Mouse (Mus musculus) 416B (cell line): Measurements from ENCODE around the gene Atg5.

Source experiments
- DNase-seq: peaks from one replicate; pipeline ENCODE4 v3.0.0; 2011; ENCODE audit warnings: low read depth

Atg5 gene

DNA sequence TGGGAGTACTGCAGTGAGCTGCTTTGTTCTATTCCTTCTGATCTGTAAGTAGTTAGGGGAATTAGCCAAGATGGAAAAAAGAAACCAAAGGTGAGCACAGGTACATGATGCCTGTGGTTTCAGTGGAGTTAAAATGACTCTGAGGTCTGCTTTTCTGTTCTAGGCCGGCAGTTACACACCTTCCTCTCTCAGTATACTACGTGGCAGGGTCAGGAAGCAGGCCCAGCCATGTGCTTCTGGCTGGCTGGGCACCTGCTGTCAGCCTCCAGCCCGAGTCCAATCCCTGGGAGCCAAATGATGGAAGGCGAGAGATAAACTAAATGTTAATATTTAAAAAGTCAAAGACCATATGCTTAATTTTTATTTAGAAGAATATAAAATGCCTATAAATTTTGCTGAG is 85.3 kb downstream of the Atg5 start:
- DNase-seq, result no peak

DNA sequence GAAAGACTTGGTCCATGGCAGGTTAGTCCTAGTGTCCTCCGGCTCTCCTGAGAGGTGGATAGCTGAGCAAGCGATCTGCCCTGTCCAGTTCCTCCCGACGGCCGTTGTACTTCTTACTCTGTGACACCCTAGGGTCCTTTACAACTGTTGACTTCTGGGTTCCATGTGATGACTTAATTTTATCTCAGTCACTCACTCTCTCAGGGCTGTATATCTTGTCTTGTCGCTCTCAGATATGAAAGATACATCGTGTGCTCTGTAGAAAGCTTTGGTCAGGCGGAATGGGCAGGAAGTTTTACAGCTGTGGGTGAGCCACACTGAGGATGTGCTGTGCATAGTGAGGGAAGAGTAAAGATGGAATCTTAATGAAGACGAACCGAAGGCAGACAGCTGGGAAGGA is 86.2 kb downstream of the Atg5 start:
- no peak for DNase-seq

DNA sequence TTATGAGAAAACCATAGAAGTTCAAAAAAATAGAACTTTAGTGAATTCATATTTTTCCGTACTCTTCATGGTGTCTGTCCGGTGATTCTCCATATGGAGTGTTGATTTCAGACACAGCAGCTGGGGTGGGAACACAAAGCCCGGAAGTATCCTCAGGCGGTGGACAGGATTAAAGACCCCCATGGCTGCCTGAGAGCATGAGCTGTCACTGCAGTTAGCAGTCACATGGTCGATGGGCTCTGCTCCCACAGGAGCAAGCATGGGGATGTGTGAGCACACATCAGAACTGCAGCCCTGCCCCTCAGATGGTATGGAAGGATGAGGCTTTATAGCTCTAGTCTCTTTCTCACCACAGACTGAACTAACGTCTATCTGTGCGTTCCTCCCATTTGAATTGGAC is 87.1 kb downstream of the Atg5 start:
- DNase-seq, result no peak

DNA sequence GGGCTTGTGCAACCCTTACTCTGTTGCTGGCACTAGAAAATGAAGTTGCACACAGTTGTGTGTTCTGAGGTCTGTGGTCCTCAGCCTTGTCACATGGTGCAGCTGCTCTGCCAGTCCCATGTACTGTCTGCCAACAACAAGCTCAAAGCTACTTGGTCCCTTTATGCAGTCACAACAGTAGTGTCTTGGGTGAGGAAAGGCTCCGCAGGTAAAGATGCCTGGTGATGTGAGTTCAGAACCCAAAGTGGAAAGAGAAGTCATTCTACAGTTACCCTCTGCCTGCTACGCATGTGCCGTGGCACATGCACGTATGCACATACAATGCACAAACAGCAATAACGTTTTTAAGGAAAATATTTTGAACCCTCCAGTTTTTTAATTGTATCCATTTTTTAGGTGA is 88.5 kb downstream of the Atg5 start:
- no peak for DNase-seq

DNA sequence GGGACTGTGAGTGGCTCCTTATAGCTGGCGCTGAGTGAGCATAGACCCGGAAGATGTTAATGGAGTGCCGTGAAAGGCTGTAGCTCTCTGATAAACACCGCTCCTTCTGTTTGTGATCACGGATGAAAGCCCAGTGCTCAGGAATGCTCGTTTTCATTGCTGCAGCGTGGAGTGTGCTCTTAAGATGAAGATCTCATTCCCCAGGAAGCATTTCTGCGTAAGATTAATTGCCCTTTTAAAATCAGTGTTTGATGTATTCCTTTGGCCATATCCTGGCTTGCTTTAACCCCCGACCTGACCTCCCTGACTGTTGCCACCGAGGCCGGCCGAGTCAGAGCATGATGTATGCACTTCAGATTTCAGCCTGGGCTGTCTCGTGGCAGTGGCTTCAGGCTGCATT is 89.2 kb downstream of the Atg5 start:
- DNase-seq, result no peak

DNA sequence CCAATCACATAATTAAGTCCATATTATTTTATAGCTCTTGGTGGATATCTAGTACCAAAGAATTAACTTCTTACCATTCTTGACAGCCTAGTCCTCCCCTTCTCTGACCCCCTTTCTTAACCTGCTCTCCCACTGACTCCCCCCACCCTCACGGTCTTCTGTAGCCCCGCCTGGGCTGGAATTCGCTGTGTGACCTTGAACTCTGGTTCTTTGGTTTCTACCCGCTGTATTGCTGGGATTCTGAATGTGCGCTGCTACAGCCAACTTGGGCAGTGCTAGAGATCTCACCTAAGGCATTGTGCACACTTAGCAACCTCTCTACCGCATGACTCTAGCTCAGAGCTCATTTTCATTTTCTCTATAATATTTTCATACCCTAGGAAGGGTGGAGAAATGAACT is 90.7 kb downstream of the Atg5 start:
- peak; percentile 7 for DNase-seq

DNA sequence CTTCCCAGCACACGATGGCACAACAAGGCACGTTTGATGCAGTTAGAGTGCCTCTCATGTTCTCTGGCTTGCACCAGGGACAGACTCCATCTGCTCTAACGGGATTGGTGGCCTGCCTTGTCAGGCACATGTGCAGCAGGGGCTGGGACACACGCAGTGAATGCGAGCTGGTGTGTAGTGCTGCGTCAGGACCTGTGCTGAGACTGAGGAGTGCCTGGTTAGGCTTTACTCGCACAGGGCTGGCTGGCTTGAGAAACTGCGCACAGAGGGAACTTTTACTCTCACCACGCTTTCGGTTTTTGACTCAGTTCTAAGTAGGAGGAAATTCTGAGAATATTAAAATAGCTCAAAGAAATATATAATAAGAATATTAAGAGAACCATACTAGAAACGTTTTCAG is 92.5 kb downstream of the Atg5 start:
- no peak for DNase-seq

DNA sequence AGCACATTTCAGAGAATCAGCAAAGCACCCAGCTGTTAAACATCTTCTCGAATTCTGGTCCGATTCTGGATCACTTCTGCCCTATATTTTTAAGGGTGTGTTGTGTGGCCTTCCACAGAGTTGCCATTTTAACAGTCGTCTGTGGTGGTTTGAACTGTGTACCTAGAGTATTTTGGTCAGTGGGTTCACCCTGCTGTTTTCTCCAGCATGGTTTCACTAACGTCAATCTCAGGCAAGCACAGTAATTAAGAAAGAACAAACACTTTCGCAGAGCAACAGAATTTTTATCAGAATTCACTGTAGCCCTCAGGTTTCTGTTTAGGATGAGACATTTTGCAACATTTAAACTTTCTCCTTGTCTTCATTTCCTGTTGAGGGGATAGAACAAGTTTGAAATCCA is 94.3 kb downstream of the Atg5 start:
- DNase-seq, result no peak

DNA sequence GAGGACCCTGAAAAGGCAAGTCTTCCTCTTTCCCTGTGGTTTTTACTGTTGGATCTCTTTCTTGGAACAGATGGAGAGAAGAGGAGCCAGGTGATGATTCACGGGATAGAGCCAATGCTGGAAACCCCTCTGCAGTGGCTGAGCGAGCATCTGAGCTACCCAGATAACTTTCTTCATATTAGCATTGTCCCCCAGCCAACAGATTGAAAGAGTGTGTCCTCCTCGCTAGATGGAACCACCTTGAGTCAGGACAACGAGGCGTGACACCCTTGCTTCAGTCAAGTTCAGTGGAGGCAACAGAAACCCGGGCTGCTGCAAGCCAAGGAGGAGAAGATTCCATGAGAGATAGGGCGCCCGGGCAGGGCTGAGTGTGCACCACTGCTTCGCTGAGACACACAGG is 94.7 kb downstream of the Atg5 start:
- DNase-seq, result no peak

DNA sequence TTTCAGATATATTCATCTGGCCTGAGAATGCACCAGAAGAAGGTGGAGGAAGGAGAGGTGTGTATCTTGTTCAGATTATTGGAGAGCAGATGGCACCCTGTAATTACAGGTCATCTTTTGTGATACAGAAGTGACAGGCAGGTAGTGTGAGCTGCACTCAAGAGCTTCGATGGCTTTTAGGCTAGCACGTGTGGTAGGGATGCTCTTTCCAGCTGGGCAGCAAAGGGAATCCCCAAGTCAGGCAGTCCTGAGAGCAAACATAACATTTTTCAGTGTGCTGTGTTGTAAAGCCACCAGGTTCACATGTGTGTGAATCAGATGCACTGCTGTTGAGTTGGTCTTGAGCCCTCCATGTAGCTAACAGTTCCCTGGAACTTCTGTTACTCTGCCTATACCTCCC is 98.0 kb downstream of the Atg5 start:
- DNase-seq, result no peak

DNA sequence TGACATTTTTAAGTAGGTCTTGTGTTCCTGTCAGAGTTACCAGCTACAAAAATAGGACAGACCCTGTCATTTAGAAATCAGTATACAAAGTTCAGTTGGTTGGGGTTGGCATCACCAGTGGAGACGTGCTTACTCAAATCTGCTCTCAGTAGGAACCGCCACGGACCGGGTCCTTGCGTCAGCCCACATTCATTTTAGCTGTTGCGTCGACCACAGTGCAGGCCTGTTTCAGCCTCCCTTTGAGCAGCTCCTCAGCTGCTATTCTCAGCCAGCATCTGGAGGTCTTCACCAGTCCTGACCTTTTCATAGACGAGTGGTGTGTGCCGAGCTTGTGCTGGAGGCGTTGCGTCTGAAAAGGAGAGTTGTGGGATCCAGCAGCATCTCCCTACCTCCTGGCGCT is 98.9 kb downstream of the Atg5 start:
- DNase-seq, result no peak

DNA sequence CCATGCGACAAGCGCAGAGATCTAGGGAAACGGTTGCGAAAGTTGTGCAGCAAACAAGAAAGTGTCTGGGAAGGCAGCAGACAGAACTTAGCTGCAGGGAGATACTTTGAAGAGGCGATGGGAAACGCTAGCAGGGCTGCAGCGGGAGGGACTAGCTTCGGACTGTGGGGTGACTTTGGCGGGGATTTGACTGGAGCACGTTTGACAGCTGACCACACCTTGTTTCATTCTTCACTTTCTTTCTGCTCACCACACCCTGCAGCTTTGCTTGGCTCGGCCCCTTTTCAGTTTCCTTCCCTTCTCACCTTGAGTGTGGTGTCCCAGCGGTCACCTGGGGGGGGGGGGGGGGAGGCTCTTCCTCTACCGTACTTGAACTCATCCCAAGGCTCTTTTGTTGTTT is 100.4 kb downstream of the Atg5 start:
- DNase-seq, result no peak

DNA sequence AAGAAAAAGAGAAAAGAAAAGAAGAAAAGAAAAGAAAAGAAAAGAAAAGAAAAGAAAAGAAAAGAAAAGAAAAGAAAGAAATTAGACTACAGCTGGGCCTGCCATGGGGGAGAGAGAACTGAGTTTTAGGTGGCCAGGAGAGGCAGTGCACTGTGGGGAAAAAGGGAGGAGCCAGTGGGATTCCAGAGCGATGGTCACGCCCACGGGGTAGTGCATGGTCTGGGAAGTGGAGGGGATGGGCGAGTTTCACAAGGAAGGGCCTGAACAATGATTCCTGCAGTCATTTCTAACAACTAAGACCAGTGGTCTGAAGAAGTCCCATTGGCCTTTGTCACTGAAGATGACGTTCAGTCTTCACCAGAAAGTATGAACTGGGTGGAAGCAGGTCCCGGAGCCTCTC is 102.5 kb downstream of the Atg5 start:
- DNase-seq, result no peak

DNA sequence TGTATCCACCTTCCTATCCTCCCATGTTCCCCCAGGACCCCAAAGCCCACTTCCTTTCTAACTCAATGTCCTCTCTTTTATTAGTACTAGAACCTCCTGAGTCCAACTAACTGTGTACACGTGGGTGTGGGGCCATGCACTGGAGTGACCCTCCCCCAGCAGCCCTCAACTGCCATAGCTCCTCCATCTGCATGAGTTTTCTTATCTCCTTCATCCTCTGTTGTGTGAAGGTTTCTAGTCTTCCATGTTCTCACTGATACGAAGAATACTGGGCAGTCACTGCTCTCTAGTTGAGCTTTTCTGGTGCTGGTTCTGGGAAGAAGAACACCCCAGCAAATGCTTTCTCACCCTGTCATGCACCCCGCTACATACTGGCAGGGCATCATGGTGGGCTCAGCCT is 104.1 kb downstream of the Atg5 start:
- DNase-seq, result no peak

DNA sequence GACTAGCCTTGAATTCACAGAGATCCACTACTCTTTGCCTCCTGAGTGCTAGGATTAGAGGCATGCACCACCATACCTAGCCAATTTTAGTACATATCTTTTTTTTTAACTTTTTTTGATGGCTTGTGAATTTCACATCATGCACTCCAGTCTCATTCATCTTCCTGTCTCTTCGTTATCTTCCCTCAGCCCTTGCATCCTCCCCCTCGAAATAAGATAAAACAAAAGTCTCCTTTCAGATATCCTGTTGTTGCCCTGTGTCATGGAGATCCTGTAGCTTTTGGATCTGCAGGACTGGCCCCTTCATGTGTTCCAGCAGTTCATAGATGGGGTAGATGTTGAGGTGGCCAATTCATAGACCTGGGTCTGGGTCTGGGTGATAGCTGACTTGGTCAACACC is 106.5 kb downstream of the Atg5 start:
- no peak for DNase-seq

DNA sequence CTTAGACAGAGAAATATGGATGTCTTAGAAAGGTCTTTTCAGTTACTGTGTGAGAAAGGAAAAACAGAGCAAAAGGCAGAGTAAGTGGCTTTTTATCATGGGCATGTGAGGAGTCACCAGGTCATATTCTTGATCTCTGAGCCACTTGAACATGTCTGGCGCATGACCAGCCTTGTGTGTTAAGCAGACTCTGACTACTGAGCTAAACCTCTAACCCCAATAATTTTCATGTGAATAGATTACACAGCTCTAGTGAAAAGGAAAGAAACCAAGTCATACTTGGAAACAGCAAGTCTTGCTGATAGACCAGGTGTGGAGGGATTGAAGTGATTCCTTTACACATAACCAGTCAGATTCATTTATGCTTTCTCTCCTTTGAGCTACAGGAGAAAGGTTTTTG is 107.3 kb downstream of the Atg5 start:
- no peak for DNase-seq

DNA sequence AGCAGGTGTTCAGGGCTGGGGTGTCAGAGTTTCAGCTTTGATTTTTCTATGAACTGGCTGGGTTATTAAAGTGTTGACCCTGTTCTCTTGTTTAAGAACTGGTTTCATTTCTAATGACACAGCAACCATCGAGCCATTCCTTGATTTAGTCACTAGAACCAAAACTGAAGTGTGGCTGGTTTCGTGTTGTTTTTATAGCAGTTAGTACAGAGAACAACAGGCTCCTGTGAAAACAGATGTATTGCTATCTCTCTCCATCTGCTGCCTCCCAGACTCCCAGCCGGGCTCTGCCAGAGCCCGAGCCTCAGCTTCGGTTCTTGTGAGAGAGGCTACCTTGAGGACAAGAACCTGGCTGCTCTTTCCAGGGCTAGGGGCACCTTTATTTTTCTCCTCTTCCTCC is 109.7 kb downstream of the Atg5 start:
- DNase-seq, result no peak

DNA sequence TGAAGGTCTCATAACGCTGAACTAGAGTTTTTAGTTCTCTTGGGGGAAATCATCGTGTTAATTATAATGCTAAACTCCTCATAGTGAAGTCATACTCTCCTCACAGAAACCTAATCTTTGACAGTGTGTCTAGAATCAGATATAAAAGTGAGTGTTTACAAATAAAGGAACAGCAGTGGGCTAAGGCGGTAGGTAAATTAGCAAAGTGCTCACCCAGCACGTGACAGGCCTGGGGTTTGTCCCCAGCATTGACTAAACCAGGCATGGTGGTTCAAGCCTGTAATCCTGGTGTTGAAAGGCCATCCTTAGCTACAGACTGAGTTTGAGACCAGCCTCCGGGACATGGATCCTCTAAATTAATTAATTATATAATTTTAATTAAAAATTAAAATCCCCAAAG is 110.2 kb downstream of the Atg5 start:
- no peak for DNase-seq

DNA sequence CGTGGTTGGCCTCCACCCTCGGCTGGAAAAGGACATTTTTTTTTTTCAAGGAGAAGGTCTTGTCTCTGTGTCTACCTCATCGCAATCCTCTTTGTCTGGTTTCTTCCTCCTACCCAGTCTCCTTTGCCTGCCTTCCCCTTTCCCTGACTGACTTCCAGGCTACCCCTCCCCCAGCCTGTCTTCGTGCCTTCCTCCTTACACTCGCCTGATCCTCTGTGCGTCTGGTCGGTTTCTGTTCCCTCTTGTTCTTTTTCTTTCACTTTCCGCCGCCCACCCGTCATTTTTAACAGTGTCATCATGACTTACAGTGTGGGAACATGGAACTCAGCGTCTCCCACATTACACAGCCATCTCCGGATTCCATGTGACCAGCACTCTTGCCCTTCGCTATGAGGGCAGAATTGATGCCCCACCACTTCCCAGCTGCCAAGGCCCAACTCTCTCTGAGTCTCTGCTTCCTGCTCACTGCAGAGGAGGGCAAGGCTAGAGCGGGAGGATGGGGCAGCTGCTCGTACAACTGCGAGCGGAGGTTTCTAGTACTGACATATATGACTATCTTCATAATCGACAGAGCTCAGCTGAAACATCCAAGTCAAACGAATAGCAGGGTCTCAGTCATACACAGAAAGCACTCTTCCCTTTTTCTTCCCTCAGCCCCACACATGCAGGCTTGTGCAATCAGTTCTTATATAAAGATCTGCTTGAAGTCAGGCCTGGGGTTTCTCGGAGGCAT is 112.5 kb downstream of the Atg5 start:
- DNase-seq, result peak; percentile 43

DNA sequence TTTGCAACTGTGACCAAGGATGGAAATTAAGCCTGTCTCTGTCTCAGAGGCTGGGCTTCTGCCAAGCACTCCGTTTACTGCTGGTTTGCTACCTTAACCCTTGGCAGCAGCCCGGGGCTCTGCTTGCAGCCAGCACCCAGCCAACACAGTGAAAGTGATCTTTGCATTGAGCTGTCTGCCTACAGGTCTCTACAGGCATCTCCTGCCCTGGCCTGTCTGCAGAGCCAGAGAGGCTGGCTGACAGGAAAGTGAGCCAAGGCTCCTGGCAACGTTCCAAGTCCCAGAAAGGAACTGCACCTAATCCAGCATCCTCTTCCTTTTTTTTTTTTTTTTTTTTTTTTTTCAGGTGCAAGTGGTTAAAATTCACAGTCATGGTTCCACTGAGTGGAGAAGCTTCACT is 113.2 kb downstream of the Atg5 start:
- peak; percentile 67 for DNase-seq

DNA sequence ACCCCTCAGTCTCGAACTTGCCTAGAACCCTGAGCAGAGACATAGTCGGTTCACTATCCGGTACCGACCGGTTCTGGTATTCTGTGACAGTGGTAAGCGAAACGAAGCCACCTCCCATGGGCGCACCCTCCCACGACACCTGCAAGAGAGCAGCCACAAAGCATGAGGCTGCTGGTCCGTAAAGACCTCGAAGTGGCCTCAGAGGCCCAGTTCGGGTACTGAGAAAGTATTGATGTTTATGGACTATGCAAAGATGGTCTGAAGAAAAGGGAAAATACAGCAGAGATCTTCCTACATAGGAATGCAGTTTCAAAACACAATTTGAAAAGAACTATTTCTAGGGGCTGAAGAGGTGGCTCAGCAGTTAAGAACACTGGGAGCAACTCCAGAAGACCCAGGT is 113.8 kb downstream of the Atg5 start:
- no peak for DNase-seq

DNA sequence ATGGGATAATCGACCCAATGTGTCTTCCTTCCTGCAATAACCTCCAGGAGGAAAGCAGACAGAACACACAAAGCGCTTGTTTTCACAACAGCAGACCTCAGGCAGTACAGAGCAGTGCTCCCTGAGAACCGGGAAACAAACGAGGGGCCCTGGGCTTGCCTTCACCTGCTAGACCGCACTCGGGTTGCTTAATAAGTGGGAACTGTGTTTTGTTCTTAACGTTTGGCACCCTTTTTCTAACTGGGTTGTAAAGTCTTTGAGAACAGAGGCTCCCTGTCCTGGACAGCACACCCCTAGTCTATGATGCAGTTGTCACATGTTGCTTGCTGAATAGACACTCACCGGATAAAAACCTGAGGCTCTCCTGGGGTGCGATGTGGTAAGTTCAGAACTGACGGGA is 115.1 kb downstream of the Atg5 start:
- DNase-seq, result no peak

DNA sequence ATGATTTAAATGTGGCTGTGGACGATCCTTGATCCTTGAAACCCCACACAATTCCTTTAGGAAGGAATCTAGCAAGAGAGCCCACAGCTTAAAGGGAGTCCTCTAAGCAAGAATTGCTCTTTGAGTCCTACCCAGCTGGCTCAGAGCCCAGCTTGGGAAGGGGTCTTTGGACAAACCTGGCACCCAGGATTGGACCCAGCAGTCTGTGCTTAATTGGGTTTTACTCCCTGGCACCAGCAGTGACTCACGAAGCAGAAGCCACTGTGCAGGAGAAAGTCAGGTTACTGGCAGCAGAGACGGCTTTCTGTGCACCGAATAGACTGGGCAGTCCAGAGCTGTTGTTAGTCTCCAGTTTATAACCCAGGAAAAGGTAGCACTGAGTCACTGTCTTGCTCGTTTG is 117.1 kb downstream of the Atg5 start:
- DNase-seq, result no peak

DNA sequence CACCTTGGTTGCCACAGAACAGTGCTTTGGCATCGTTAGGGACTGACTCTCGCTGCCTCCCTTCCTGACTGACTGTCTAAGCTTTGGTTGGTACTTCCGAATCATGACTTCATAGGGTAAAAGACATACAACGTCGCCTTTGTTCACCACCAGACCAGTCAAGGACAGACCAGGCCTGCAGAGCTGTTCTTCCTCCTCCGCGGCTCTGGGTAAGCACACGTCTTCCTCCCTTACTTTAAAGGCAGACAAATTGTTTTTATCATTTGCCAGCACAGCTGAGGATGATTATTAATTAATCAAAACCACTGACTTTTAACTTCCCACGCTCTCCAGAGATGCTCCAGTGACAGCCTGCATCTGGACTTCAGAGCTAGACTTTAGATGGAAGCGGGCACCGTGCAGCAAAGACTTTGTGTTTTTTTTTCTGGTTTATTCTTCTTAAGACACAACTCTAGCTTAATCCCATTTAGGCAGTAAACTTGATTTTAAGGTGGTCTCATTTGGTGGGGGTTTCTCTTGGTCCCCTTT is 120.6 kb downstream of the Atg5 start:
- no peak for DNase-seq

DNA sequence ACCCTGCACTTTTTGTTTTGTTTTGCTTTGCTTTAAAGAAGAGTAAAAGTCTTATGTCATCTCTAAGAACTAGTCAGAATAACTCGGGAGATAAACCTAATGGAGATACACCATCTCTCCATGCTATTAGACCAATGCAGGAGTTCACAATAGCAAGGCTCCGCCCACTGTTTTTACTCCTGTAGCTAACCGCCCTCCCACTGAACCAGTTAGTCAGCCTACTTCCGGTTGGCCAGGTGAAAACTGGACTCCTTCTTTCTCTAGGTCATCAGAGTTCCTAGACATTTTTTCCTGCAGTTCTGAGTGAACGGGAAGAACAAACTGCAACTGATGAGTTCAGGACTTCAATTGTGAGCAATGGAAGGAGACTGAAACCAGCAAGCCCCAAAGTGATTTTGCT is 122.1 kb downstream of the Atg5 start:
- no peak for DNase-seq
